Mouse (Mus musculus): ENCODE results near the gene Gm9844.
"Not testable (repeated sequence)": the region's sequence is repeated elsewhere in the genome, so short reads cannot be mapped to it uniquely, and the experiment has no call there.

The Gm9844 gene

DNA sequence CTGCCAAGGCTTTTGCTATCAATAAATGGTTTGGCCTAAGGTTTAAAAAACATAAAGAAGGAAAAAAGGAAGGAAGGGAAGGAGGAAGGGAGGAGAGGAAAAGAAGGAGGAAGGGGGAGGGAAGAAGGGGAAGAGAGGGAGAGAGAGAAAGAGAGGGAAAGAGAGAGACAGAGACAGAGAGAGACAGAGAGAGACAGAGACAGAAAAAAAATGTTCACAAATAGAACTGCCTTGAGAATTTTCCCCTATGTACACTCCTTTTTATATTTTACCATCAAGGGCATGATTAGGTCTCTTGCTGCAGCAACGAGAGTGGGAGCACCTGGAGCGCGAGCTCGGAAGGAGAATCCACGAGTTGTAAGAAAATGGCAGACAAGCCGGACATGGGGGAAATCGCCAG lies at the start of gene Gm9844:
Gene Gm9844 (plus strand): TSS at position 301 of the 400 bp plus-strand sequence.
- no peak for DNase-seq (ENCODE audit: low spot score in 2 of 2)

DNA sequence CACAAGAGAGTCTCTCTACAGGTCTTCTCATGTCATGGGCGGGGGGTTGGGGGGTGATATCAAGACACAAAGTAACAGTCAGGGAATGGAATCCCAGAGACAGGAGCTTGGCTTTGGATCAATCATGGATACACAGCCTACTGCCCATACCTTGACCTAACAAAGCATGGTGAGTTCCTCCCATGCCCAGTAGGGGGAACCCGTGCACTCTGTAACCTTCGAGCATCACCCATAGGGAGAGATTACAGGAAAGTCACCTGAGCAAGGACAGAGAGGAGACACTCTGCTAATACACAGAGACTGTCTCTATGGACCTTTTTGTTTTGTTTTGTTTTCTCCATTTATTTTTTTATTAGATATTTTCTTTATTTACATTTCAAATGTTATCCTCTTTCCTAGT lies 44.5 kb upstream of the Gm9844 start:
- DNase-seq (ENCODE audit: low spot score in 2 of 2): peak; percentile 72 to 73

DNA sequence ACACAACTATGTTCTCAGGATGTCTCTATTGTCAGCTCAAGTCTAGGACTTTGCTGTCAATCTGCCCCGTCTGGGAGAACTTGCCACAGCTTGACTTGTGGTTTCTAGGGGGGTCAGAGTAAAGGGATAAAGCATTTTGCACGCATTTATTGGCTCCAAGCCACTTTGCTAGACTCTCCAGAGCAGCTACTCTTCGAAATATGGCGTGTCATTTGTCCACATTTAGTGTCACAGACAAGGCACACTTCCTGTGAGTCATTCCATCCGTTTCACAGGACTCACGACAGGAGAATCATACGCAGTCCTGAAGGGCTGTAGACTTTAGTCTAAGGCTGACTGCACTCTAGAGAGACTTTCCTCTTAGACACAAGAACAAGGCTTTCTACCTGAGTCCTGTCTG lies 37.6 kb upstream of the Gm9844 start:
- no peak for DNase-seq (ENCODE audit: low spot score in 2 of 2)

DNA sequence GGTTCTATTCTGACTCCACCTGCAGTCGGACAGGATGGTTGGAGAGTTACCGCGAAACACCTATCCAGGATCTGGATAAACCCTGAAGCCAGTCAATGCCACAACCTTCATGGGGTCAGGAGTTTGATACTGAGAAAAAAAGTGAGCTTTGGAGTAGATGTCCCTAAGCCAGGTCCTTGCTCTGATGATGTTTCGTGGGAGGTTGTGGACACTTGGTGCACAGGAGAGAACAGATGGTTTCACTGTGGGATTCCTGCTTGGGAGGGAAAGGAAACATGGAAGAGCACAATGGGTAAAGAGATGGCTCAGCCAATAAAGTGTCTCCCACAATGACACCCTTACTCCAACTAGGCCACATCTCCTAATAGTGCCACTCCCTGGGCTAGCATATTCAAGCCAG lies 34.8 kb upstream of the Gm9844 start:
- DNase-seq (ENCODE audit: low spot score in 2 of 2): no peak

DNA sequence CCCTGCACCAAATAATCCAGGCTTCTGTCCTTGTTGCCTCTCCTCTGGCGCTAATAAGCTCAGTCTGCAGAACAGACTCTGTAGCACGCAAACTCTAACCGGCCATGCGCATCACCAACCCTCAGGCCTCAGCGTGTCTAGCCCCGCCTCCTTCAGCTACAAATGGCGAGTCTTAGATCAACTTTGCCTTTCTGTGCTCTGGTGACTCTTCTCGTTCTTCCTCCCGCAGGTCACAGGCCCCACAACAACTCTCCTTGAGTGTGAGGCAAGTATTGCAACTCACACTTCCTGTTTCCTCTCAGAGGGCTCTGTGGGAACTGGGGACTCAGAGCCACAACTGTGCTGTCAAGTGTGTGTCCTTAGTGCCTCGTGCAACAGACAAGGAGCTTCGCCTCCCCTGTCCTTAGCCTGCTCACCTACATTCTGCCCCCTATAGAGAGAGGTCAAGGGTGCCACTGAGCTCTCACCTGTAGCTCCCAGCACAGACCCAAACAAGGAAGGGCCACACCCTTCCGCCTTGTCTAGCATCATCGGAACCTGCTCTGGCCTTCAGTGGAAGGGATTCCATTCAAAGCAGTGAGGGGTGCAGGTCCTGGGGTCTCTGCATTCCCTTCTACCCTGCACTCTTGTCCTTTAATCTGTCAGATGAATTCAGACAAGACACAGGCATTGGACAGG lies 23.1 kb upstream of the Gm9844 start:
- not testable (repeated sequence) for DNase-seq (ENCODE audit: low spot score in 2 of 2)

DNA sequence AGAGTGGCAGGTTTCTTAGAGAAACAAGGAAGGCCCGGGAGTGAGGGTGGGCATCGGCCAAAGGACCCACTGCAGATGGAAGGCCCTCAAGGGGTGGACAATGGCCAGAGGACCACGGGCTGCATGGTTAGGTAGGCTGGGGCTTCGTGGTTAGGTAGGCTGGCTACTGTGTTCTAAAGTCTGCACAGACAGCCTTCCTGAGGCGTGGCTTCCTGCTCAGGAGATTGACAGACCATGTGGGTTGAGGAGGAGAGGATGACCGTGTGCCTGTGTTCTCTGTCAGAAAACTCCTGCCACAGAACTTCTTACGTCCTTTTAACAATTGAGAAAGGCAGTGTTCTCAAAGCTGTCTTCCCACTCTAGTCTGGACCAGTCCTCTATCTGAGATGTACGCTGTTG lies 22.6 kb upstream of the Gm9844 start:
- DNase-seq (ENCODE audit: low spot score in 2 of 2): no peak

DNA sequence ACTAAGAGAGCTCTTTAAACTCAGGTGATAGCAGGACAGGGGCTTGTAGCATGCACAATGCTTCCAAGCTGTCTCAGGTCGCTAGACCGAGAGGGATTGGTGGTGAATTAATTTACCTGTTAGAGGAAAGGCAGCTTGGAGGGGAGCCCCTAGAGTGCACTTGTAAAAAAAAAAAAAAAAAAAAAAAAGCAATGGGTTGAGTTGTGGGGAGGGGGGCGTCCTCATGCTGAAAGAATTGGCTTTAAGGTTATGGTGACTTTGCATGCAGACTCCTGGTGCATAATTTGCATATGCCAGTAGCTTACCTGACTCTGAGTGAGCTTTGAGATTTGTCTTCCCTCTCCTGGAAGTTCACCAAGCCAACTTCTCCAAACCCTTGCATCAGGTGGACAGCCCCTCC lies 21.7 kb upstream of the Gm9844 start:
- DNase-seq (ENCODE audit: low spot score in 2 of 2): no peak

DNA sequence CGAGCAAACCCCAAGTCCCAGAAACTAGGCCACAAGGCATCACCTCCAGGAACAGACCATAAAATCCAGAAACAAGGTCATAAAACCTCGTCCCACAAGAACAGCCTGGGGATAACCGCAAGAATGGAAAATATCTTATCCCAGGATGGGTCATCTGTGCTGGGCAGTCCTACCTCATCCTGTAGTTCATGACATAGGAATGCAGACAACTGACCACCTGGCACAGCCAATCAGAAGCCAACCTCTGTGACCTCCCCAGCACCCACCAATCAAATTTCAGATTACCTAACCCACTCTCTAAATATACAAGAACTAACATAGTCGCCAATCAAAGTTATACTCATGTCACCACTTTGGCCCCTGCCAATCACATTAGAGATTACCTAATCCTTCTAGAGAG lies 21.0 kb upstream of the Gm9844 start:
- no peak for DNase-seq (ENCODE audit: low spot score in 2 of 2)

DNA sequence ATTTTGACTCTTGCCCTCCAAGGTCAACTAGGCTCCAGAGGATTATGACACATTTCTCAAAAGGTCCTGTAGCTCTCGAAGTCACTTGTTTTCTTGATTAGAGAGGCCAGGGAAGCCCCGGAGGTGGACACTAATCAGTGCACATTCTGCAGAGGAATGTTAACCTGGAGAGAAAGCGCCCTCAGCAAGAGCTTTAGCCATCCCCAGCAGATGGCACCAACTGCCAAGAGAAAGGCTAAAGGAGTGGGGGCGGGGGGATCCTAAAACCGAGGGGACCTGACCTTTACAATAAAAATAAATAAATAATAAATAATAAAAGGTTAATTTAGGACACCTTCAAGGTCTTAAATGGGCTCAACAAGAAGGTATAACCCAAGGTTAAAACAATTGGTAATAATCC lies 17.9 kb upstream of the Gm9844 start:
- DNase-seq (ENCODE audit: low spot score in 2 of 2): no peak

DNA sequence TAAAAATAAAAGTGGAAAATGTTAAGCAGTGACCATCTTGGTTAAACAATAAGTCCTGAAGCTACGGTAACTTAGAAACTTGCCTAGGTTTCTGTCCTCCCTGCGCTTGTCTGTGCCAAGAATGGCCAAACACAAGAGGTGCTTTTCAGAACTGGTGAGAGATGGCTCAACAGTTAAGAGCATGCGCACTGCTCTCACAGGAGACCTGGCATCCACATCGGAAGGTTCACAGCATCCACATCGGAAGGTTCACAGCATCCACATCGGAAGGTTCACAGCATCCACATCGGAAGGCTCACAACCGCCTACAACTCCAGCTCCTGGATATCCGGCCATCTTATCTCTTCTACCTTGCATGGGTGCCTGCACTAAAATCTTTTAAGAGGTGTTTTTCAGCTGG lies 16.8 kb upstream of the Gm9844 start:
- DNase-seq (ENCODE audit: low spot score in 2 of 2): no peak

DNA sequence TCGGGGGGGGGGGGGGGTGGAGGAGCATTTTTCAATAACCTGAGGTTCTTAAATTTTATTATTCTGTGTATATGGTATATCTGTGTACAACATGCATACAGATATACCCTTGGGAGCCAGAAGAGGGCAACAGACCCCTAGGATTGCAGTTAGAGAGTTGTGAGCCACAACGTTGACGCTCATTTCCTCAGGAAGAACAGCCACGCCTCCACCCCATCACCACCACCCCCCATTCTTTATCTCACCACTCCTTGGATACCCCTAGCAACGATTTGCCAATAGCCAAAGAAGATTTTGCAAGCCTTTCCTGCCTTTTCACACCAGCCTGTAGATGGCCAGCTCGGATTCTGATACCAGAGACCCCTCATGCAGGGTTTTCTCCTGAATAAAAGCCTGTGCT lies 16.3 kb upstream of the Gm9844 start:
- DNase-seq (ENCODE audit: low spot score in 2 of 2): no peak

DNA sequence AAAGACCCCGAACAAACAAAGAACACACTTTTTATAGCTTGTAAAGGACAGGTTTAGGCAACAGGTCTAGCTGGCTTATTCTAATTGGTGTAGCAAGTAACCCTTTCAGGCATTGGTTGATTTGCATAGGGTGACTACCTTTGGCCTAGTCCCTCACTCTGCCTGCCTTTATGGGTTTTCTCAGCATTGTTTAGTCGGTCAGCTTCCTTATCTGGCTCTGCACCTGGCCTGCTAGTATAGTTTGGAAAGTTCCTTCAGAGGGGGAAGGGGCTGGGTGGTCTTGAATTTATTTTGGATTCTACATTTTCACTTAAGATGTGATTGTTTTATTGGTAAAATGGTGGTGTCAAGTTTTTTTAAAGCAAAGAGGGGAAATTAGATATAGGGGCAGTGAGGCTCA lies 15.4 kb upstream of the Gm9844 start:
- not testable (repeated sequence) for DNase-seq (ENCODE audit: low spot score in 2 of 2)

DNA sequence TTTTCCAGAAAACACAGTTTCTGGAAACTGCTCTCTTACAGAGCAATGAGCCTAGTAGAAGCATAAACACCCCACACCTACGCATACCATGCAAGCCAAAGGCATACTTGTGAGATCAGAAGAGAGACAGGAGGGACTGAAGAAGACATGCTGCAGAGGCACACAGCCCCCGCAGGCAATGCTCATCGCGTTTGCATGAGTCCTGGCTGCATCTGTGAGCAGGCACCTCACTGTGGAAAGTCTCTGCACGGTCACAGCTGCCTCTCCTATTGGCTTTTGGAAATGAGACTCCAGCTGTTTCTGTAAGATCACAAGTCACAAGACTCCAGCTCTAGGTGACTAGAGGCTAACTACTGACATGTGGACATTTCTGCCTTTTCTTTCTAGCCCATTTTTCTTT lies 11.9 kb upstream of the Gm9844 start:
- no peak for DNase-seq (ENCODE audit: low spot score in 2 of 2)

DNA sequence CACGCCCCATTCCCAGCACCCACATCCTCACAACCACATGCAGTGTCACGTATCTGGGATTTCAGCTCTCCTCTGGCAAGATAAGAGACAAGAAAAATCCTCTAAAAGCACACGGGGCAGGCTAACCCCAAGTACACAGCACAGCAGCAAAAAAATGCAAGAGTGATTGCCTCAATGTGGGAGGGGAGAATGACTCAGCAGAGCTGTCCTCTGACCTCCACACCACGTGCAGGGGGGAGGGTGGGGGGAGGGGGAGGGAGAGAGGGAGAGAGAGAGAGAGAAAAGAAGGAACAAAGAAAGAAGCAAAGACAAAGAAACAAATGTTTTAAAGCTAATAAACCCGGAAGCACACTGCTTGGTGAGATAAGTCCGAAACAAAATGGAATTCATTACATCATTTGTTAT lies 11.1 kb upstream of the Gm9844 start:
- DNase-seq (ENCODE audit: low spot score in 2 of 2): peak in 1 of 2 experiments; percentile 13

DNA sequence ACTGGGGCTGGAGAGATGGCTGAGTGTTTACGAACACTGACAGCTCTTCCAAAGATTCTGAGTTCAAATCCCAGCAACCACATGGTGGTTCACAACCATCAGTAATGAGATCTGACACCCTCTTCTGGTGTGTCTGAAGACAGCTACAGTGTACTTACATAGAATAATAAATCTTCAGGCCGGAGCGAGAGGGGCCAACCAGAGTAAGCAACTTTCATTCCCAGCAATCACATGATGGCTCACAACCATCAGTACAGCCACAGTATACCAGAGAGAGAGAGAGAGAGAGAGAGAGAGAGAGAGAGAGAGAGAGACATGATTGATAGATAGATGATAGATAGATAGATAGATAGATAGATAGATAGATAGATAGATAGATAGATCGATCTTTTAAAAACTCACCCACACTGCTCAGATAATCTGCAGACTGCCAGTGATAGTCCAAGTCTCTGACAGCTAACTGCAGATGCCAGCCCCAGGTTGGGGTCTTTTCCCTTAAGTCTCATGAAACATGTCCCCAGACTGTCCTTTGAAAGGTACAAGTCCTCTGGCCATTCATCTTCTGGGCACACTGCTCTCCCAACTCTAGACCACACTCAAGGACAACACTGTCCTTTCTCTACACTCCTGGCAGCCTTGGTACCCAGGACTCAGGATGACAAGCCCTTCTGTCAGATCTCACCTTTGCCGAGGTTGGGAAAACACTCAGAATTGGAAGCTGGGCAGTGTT lies 10.3 kb upstream of the Gm9844 start:
- no peak for DNase-seq (ENCODE audit: low spot score in 2 of 2)

DNA sequence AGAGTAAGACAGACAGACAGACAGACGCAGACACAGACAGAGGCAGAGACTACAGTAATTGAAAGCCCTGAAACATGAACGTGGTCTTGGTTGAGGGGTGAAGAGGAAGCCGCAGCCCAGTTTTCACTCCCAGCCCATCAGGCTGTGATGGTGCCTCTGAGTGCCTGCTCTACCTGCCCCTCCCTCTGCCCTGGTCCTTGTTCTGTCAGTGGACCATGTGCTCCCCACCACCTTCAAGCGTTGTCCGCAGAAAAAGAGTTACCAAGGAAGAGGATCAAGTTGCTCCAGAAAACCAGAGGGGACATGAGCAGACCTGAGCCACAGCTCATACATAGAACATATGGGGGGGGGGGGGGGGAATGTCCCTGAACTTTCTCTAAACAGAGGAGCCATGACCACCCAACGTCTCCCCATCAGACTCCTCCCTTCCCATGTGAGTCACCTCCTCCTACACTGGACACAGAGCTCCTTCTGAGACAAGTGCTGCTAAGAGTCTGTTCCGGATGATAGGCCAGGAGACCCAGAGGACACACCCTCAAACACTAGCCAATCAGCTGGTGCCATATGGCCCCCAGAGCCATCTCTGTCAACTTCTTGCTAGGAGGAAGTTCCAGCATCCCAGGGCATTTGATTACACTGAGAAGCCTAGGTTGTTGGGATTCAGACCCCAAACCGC lies 9.3 kb upstream of the Gm9844 start:
- no peak for DNase-seq (ENCODE audit: low spot score in 2 of 2)

DNA sequence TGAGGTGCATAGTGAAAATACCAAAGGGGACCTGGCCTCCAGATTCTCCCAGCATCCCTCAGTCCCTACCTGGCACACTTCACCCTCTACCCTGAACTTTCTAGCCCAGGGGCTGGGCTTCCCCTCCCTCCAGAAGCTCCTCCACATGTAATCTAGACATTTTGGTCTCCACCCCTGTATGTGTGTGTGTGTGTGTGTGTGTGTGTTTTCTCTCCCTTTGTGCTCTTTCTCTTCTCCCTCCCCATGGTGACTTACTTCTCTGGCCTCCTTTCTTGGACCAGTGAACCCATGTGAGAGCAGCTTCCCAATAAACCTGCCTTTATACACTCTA lies 8.8 kb upstream of the Gm9844 start:
- DNase-seq (ENCODE audit: low spot score in 2 of 2): no peak

DNA sequence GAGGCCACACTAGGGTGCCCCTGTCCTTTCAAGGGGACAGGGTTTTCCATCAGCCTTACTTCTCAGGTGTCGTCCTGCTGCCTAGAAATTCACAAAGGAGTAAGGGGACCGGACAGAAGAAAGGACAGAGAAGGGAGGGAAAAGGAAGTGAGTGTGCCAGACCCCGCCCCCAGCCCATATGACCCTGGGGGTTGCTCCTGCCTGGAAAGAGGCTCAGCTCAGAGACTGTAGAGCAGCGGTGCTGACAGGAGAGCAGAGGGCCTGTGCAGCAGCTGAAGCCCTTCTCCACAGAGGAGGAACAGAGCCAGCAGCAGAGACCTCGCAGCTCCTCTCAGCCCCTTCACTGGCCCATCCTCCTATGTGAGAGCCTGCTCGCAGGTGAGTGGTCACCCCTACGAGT lies 8.3 kb upstream of the Gm9844 start:
- DNase-seq (ENCODE audit: low spot score in 2 of 2): no peak

DNA sequence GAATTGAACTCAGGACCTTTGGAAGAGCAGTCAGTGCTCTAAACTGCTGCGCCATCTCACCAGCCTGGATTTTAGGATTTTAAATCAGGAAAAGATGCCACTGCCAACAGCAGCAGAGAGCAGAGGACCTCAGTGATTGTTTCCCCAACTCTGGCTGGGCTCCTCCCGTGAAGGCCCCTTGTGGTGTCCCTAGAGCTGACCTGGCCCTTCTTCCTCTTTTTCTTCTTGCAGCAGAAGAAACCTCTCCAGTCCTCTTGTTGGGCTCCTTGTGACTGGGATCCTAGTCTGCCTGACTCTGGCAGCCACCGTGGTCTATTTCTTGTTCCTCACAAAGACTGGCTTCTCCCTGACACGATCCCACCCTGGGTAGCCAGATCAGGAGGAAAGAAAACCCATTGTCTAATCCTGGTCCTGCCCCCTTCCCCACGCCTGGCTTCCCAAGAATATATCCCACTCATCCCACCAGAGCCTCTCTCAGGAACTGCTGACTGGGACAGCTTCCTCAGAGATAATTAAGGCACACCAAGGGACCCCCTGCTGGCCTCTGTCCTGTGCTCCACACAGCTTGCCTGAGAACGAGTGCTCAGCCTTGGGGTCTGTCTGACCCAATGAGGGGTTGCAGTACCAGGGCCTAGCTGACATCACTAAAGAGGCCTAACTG lies 5.4 kb upstream of the Gm9844 start:
- no peak for DNase-seq (ENCODE audit: low spot score in 2 of 2)

DNA sequence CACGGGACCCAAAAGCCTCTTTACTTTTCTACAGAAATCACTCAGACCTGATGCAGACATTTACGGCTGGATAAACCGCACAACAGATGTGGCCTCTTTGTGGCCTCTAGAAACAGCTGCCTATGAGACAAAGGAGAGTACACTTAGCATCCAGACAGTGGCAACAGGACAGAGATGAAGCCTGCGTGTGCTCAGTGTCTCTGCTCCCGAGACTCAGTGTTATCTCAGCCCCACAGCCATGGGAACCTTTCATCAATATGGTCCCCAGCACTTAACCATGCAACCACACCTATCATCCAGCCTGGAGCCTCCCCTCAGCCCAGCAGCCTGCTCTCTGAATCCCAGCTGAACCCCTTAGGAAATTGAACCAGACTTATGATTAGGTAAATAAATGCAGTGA lies 2.8 kb upstream of the Gm9844 start:
- no peak for DNase-seq (ENCODE audit: low spot score in 2 of 2)

DNA sequence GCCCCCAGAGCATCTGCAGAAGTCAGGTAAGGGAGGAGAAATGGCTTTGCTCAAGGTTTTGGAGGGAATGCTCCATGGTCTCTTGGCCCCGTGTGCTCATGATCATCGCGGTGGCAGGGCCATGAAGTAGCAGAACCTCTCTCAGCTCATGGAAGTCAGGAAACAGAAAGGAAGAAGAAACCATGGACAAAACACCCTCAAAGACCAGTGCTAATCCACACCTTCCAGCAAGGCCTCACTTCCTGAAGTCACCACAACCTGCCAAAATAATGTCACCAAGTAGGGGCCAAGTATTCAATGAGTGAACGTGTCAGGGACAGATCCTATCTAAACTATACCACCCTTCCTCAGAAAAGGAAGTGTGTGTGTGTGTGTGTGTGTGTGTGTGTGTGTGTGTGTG lies 840 bp downstream of the Gm9844 start:
- no peak for DNase-seq (ENCODE audit: low spot score in 2 of 2)

DNA sequence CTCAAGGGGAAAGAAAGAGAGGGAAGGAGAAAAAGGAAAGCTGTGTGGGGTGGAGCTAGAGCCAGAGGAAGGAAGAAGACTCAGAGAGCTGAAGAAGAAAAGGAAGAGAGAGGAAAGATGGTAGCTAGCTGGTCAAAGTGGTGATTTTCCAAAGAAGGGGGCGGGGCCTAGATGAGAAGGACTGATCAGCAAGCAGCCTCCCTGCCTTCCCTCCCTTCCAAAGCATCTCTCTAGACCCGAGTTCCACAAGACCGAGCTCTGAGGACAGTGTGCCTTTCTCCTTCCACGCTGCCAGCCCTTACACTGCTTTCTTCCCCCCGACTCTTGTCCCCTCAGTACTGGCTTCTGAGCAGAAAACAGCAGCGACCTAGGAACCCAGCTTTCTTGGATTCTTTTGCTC lies 2.1 kb downstream of the Gm9844 start:
- DNase-seq (ENCODE audit: low spot score in 2 of 2): no peak

DNA sequence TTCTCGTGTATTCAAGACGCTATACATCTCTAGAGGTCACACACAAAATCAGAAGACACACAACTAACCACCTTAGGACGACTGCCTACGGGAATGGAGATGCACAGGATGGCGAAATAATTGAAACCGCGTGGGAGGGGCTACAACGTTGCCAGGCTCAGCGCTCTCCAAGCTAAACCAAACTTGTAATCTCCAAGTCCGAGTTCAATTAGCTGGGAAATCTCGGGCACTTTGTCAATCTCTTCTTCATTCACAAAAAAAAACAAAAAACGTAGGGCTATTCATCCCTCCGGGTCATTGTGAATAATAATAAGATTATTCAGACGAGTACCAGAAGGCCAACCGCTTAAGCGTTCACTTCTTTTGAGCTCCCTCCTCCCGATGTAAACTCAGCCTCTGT lies 7.1 kb downstream of the Gm9844 start:
- no peak for DNase-seq (ENCODE audit: low spot score in 2 of 2)
